11 mouse cellular contexts compared by ENCODE assay signal in the genomic region with DNA sequence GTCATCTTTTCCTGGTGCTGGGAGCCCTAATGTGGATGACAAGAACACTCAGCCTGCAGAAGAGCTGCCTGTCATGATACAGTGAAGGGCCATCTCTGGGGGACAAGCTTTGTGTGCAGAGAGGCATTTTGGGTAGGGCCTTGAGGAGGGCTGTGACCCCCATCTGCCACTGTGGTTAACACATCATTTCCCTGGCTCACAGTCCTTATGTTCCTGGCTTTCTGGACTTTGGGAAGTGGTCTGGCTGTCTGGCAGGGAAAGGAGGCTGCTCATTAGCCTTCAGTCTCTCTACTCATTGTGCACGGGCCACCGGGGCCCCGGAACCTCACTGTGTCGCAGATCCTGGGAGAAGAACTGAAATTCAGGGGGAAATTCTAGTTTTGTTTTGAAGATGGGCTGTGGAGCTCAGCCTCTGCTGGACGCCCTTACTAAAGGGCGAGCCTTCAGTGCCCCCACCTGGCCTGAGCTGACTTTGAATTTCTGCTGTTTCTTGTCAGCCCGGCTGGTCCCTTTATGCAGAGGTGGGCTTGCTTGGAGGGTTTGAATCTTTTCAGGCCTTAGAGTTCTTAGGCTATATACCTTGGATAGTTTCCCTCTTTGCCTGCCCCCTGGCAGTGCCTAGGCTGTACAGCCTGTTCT. TPM values are rescaled to one million over a fixed set of nuclear protein-coding genes. Genes with fewer than 3 reads are reported as not detected.
DNase-seq lines count a peak whose midpoint lies in the region; ATAC-seq and TF ChIP-seq lines count a peak whose summit lies in the region.
"Had no signal": no experiment of that assay in that cellular context is flagged by ENCODE, and none has a peak within 500 bp of the region (broad histone marks: within the 10 kb centered on the region; RNA-seq: fewer than 3 reads in every experiment).

No protein-coding gene starts in this region.

- no peaks in the 10 kb centered on the region for H3K9me3 ChIP-seq in kidney, postnatal 0 days (replicated peaks; ENCODE audit: low read length)
- no peaks in the 10 kb centered on the region for H3K9me3 ChIP-seq in hindbrain, embryonic 11.5 days (ENCODE audit: control insufficient read depth, low read length)

- 0 out of 2 replicates have a peak, but pooled peaks cover 2% of the 10 kb centered on the region for H3K36me3 ChIP-seq in kidney, postnatal 0 days (ENCODE audit: insufficient read depth, low read length)
- no peaks in the 10 kb centered on the region for H3K36me3 ChIP-seq in hindbrain, embryonic 11.5 days (ENCODE audit: control insufficient read depth, insufficient read depth, low read length)

- no peak for TF ChIP-seq POLR2A in cerebellum, adult 2 months (IDR thresholded peaks at IDR 0.05; ENCODE audit: borderline replicate concordance, insufficient read depth, low read length)

- WGBS in cerebellum, adult 2 months: 13% methylated on average over 7 of the region's 7 CpGs
- 63% methylated on average over 7 of the region's 7 CpGs for WGBS in kidney, postnatal 0 days
- WGBS in hindbrain, embryonic 11.5 days: 78% methylated on average over 7 of the region's 7 CpGs

- TF ChIP-seq CTCF in cerebellum, adult 2 months (IDR thresholded peaks at IDR 0.05; ENCODE audit: borderline replicate concordance, insufficient read depth, low read depth, low read length): peak; percentile 44; the same call in 1 of the 2 replicates
- TF ChIP-seq CTCF in kidney, postnatal 0 days (IDR thresholded peaks at IDR 0.05; ENCODE audit: low read depth): peak; percentile 22; the same call in 1 of the 2 replicates

- peak; percentile 38 to 56 for DNase-seq in cerebellum, adult 2 months
- no peak for DNase-seq in cerebellum, adult 9-10 months
- DNase-seq in kidney, postnatal 0 days (ENCODE audit: low spot score): no peak
- no peak for DNase-seq in kidney, postnatal 14 days
- DNase-seq in A20 (ENCODE audit: low read depth, low spot score): peak; percentile 39
- no peak for DNase-seq in hindbrain, embryonic 11.5 days (ENCODE audit: low spot score)
- DNase-seq in right cerebral cortex, postnatal 14 days: no peak
- DNase-seq in adrenal gland, adult 8-10 months: no peak
- DNase-seq: B cell, adult 2 months; embryo, embryonic 11 days; right cerebral cortex, postnatal 25 days had no signal

- no peak overlapping the region for H3K4me3 ChIP-seq in cerebellum, adult 2 months (replicated peaks; ENCODE audit: insufficient read depth, low read depth, low read length)
- H3K4me3 ChIP-seq in kidney, postnatal 0 days (replicated peaks; ENCODE audit: low read depth, low read length): no peak overlapping the region
- no peak overlapping the region for H3K4me3 ChIP-seq in hindbrain, embryonic 11.5 days (ENCODE audit: low read depth, low read length)

- H3K4me1 ChIP-seq in cerebellum, adult 2 months (ENCODE audit: control insufficient read depth, insufficient read depth, low read length): peaks cover 89% of the 10 kb centered on the region
- peaks cover 93% of the 10 kb centered on the region for H3K4me1 ChIP-seq in kidney, postnatal 0 days (replicated peaks; ENCODE audit: insufficient read depth, low read length)
- H3K4me1 ChIP-seq in hindbrain, embryonic 11.5 days (replicated peaks; ENCODE audit: control insufficient read depth, insufficient read depth, low read length): peaks cover 25% of the 10 kb centered on the region

- ATAC-seq in kidney, postnatal 0 days (replicated peaks; ENCODE audit: low FRiP score, low read depth): no peak
- no peak for ATAC-seq in hindbrain, embryonic 11.5 days (ENCODE audit: low FRiP score)

- H3K27ac ChIP-seq in cerebellum, adult 2 months (ENCODE audit: insufficient read depth, low read length): peak overlapping the region; percentile 48
- H3K27ac ChIP-seq in kidney, postnatal 0 days: peak overlapping the region; percentile 68
- 0 out of 2 replicates have a peak overlapping the region, but pooled peaks have one; percentile 7 for H3K27ac ChIP-seq in hindbrain, embryonic 11.5 days (ENCODE audit: low read depth, low read length)

- H3K4me2 ChIP-seq in kidney, postnatal 0 days (ENCODE audit: low read length): no peak overlapping the region
- no peak overlapping the region for H3K4me2 ChIP-seq in hindbrain, embryonic 11.5 days (replicated peaks; ENCODE audit: low read depth, low read length)

- no peaks in the 10 kb centered on the region for H3K27me3 ChIP-seq in cerebellum, adult 2 months (ENCODE audit: control insufficient read depth, insufficient read depth, low read length)
- H3K27me3 ChIP-seq in kidney, postnatal 0 days (ENCODE audit: insufficient read depth, low read length): no peaks in the 10 kb centered on the region
- H3K27me3 ChIP-seq in hindbrain, embryonic 11.5 days (ENCODE audit: control insufficient read depth, insufficient read depth, low read length): no peaks in the 10 kb centered on the region

- no peak overlapping the region for H3K9ac ChIP-seq in kidney, postnatal 0 days (ENCODE audit: low read depth, low read length)
- H3K9ac ChIP-seq in hindbrain, embryonic 11.5 days (ENCODE audit: low read depth, low read length): no peak overlapping the region

RNA-seq across cellular contexts. Expression of gene Zmiz1, which starts 10.0 kb away (rescaled TPM):
- polyA plus RNA-seq in cerebellum, adult 2 months (2012; rRNA removed): 63.7 and 72.5 TPM in 2 replicates
- polyA plus RNA-seq in kidney, postnatal 0 days (2015; fragmentation: Nextera tagmentation; extraction: Ambion mirVana): 25.0 and 26.6 TPM in 2 replicates
- polyA plus RNA-seq in hindbrain, embryonic 11.5 days (2014; fragmentation: Nextera tagmentation; extraction: Ambion mirVana): 47.5 and 57.0 TPM in 2 replicates
- 100 to 1,000 TPM in 2 of 4 experiments, 10 to 100 TPM in 2; 90.3 to 192 (median 125) TPM for total RNA-seq in adrenal gland, adult 8-10 months (2022)

Comparison
In these comparisons a context has a peak if more than half of its experiments do, and no peak if none do; other contexts are left out.
1. DNase-seq: peak in cerebellum, adult 2 months (2 of 2) and A20 (single experiment); none in cerebellum, adult 9-10 months (single experiment), kidney, postnatal 0 days (single experiment), kidney, postnatal 14 days (single experiment), hindbrain, embryonic 11.5 days (single experiment), right cerebral cortex, postnatal 14 days (single experiment) and adrenal gland, adult 8-10 months (single experiment).
2. H3K27ac ChIP-seq: peak in every context shown above with its lines; median percentile 68 in kidney, postnatal 0 days; 48 in cerebellum, adult 2 months; 7 in hindbrain, embryonic 11.5 days.